Mouse (Mus musculus) kidney, adult 11 months (tissue): ENCODE results near the gene Gm5416.
"Not testable (repeated sequence)": the region's sequence is repeated elsewhere in the genome, so short reads cannot be mapped to it uniquely, and the experiment has no call there.

Experiments used
- DNase-seq: peaks from one replicate; pipeline ENCODE4 v3.0.0; 2022

Gm5416 gene

DNA sequence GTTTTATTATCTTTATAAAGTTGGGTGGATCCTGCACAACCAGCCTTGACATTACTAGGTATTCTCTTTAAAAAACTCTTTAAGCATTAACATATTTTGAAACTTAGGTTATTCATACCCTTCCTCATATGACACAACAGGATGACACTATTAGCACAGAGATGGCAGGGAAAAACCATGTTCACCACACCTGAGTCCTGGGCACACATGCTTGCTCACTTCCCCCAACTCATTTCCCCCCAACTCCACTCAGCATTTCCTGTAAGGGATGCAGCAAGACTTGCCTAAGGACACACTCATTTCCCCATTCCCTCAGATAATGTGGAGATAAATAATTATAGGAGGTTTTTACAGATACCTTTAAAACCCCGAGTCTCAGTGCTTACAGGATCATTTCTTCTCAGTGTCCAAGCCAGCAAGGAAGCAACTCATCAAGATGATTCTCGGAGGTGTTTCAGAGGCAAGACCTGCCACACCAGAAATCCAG is at the start of gene Gm5416:
Gene Gm5416 (plus strand): TSS at position 437 of the 487 bp plus-strand sequence.
- no peak for DNase-seq

DNA sequence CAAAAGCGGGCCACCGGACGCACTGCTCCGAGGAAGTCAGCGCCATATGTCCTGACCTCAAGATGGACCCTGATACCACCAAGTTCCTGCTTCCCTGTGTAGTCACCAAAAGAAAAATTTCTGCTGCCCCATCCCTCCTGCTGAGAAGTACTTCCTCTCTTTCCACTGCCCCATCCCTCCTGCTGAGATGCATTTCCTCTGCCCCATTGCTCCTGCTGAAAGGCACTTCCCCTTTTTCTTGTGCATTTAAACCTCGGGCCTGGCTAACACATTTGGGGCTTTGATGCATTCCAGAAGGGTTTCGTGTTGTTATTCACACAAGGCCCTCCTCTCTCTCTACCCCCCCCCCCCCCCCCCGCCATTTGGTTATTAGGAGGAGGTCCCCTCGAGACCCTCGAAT is 42.4 kb upstream of the Gm5416 start:
- not testable (repeated sequence) for DNase-seq

DNA sequence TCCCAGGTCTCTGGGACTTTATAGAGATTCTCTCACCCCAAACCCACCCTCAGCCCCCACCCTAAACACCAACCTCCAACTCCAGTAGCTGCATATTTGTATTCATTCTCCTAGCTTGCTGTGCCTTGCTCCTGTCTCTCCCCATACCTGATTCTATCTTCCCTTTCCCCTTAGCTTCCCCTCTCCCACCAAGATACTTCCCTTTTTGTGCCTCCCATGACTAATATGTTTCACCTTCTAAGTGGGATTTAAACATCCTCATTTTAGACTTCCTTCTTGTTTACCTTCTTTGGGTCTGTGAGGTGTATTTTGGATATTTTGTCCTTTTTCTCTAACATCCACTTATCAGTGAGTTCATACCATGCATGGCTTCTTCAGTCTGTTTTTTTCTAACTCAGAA is 34.1 kb upstream of the Gm5416 start:
- DNase-seq, result no peak

DNA sequence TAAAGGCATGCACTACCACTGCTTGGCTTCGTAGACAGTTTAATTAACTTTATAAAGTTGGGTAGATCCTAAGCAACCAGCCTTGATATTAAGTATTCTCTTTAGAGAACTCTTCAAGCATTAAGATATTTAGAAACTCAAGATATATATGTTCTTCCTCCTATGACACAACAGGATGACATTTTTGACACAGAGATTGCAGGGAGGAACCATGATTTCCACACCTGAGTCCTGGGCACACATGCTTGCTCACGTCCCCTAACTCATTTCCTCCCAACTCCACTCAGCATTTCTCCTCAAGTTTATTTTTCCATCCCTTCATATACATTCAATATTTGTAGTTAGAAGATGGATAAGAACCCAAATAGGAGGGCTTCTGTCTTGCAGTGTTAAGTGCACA is 30.3 kb upstream of the Gm5416 start:
- no peak for DNase-seq

DNA sequence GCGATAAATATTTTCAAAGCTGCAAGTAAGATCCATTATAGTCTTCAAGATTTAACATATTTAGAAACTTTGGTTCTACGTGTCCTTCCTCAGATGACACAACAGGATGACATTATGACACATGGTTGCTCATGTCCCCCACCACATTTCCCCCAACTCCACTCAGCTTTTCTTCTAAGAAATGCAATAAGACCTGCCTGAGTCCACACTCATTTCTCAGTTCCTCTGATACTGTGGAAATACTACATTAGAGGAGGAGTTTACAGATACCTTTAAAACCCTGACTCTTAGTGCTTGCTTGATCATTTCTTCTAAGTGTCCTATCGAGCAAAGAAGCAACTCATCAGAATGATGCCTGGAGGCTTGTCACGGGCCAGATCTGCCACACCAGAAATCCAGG is 26.3 kb upstream of the Gm5416 start, which contains the start of gene Gm5483:
Gene Gm5483 (plus strand): TSS at position 301 of the 400 bp plus-strand sequence.
- not testable (repeated sequence) for DNase-seq

DNA sequence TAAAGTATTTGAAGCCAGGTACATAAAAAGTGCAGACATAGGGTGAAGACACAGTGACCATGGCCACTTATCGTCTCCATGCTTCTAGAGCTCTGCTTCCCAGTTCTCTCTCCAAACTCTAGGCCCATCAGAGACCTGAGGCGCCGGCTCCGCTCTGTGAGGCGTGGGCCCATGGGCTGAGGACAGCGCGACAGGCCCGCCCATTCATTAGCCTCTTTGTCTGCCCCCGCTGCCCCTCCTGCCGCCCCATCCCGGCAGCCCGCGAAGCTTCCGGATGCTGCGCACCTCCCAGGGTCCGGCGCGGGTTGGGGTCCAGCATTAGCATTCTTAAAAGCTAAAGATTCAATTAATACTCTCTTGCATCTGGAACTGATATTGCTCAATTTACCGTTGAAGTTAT is 11.0 kb upstream of the Gm5416 start:
- no peak for DNase-seq

DNA sequence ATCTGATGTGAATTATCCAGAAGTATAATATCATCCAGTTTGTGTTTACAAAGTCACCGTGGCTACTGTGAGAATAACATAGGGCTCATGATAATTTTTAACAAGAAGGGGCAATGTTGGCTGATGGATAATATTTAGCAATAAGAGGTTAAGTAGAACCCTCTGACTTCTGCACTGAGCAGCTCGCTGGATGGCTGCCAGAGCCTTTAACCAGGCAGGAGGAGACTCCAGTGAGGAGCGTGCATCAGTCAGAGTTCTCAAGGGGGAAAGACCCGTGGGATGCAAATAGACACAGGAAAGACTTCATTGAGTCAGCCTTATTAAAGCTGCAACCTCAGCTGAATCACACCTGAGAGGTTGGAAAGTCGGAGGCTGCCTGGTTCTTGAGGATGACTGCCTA is 6.4 kb upstream of the Gm5416 start:
- DNase-seq, result peak; percentile 54

DNA sequence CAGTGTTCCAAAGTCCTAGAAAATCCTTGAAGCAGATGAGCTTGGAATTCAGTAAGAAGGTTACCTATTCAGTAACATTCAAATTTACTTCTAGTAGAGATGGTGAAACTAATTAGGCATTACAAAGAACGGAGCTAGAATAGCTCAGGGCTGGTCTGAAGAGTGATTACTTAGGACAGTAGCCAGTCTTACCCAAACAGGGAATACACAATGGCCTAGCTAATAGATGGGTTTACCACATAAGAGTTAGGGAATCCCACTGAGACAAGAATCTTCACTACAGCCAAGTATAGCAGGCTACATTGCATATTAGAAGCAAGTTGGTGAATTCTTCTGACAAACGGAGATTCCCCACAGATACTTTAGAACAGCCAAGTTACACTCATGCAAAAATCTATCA is 4.5 kb upstream of the Gm5416 start:
- not testable (repeated sequence) for DNase-seq

DNA sequence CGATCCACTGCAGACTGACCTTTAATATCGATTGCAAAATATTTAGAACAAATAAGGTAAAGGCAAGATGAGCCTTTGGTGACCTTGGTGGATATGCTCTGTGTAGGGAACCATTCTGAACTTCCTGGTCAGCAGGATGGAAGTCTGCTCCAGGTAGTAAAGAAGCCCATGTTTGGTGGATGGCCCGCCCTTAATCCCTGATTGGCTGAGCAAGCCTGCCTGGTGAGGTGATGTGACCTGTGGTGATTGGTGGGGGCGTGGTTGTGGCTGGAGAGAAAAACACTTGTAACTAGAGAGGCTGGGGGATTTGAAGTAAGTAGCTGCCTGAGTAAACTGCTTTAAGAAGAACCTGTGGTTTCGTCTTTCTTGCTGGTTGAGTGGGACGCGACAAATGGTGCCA is 11.0 kb downstream of the Gm5416 start, which contains the start of gene 2010005H15Rik:
Gene 2010005H15Rik (plus strand): TSS at position 301 of the 400 bp plus-strand sequence.
- not testable (repeated sequence) for DNase-seq

DNA sequence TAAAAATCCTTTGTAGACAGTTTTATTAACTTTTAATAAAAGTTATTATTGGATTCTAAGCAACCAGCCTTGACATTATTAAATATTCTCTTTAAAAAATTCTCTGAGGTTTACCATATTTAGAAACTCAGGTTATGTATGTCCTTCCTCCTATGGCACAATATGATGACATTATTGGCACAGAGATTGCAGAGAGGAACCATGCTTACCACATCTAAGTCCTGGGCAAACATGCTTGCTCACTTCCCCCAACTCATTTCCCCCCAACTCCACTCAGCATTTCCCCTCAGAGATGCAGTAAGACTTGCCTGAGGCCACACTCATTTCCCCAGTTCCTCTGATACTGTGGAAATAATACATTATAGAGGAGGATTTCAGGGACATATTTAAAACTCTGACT is 50.4 kb downstream of the Gm5416 start:
- DNase-seq, result not testable (repeated sequence)
